Mouse (Mus musculus) forebrain, embryonic 16.5 days (tissue): ENCODE measurements at regions not wholly inside any gene's neighbourhood (a gene's known extent, or its start where the extent isn't known, plus 50 kb on each side); places are given as distances from the start of the nearest gene placed in this dataset.

Experiments
- ATAC-seq: fragments of 200-750 bp; cut with Nextera tagmentation; 2 replicates; pipeline ENCODE4 v1.8.0; 2017; ENCODE audit warnings: mild to moderate bottlenecking, moderate library complexity
- H3K27ac ChIP-seq: fragments of 300-500 bp; sonication (generic); 2 replicates; pipeline ENCODE4 v1.5.1; 2014; ENCODE audit warnings: low read length, control low read depth
- H3K27me3 ChIP-seq: fragments of 300-500 bp; sonication (generic); replicated peaks from 2 replicates; pipeline ENCODE4 v1.6.1; 2014; ENCODE audit warnings: low read length; ENCODE audit not compliant: control insufficient read depth, insufficient read depth
- H3K36me3 ChIP-seq: fragments of 300-500 bp; sonication (generic); 2 replicates; pipeline ENCODE4 v1.6.1; 2014; ENCODE audit not compliant: control insufficient read depth, insufficient read depth
- H3K4me1 ChIP-seq: fragments of 300-500 bp; sonication (generic); replicated peaks from 2 replicates; pipeline ENCODE4 v1.6.1; 2014; ENCODE audit warnings: low read length; ENCODE audit not compliant: control insufficient read depth, insufficient read depth
- H3K4me2 ChIP-seq: fragments of 300-500 bp; sonication (generic); 2 replicates; pipeline ENCODE4 v1.6.1; 2014; ENCODE audit warnings: mild to moderate bottlenecking, low read length, control low read depth
- H3K4me3 ChIP-seq: fragments of 300-500 bp; sonication (generic); replicated peaks from 2 replicates; pipeline ENCODE4 v1.5.1; 2014; ENCODE audit warnings: mild to moderate bottlenecking, low read length, control low read depth
- H3K9ac ChIP-seq: fragments of 300-500 bp; sonication (generic); replicated peaks from 2 replicates; pipeline ENCODE4 v1.6.1; 2014; ENCODE audit warnings: low read depth, low read length, control low read depth
- H3K9me3 ChIP-seq: fragments of 300-500 bp; sonication (generic); 2 replicates; pipeline ENCODE4 v1.6.1; 2016; ENCODE audit warnings: low read length; ENCODE audit not compliant: control insufficient read depth
- WGBS: fragments of 180-500 bp; shearing (Covaris S2); extraction: QIAGEN DNeasy Blood & Tissue Kit; methylation state at CpG from one replicate; pipeline ENCODE4 v1.1.7; 2014; 5-methylcytosine and 5-hydroxymethylcytosine counted together

DNA sequence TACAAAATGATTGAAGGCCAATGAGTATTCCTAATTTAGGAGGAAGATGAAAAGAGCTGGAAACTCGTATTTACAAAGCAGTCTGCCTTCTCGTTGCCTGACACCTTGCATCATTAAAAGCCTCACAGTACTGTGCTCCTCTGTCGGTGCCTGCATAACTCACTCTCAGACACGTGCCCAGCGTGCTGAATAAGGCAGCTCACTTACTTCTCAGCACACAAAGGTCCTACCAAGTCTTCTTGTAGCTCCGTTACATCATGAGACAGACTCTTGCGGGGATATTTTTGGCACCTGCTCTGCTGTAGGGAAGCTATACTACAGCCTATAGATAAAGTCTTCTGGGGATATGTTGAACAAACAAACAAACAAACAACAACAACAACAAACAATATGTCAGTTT, 400.0 kb upstream of the Atp11b start:
- ATAC-seq, result peak; percentile 93
- Histone ChIP-seq H3K9ac (no peak overlapping the region), H3K4me3 (no peak overlapping the region), H3K27me3 (no peaks in the 10 kb centered on the region), H3K27ac (0 out of 2 replicates have a peak overlapping the region, but pooled peaks have one; percentile 10), H3K9me3 (no peaks in the 10 kb centered on the region), H3K4me1 (peaks cover 17% of the 10 kb centered on the region), H3K36me3 (no peaks in the 10 kb centered on the region), H3K4me2 (no peak overlapping the region)
- 20% methylated on average over 7 of the region's 7 CpGs for WGBS

DNA sequence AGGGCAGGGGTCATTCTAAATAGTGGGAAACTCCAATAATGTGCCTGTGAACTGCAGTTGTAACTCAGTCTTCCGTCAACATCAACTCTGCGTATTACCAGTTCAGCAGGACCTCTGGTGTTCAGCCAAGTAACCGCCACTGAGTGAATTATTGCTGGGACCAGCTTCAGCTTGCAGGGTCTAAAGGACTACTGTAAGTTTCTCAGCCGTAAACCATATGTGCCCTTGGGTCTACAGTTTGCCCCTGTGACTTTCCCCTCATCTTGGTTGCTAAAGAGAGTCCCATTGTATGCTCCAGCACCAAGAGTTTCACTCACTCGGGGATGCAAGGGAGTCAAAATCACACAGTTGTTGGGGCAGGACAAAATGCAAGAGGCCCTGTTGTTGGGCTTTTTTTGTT, 399.6 kb upstream of the Atp11b start:
- no peak overlapping the region for H3K9ac ChIP-seq
- peak; percentile 65 for ATAC-seq
- H3K27me3 ChIP-seq, result no peaks in the 10 kb centered on the region
- H3K36me3 ChIP-seq, result no peaks in the 10 kb centered on the region
- no peak overlapping the region for H3K4me2 ChIP-seq
- peaks cover 17% of the 10 kb centered on the region for H3K4me1 ChIP-seq
- WGBS, result 35% methylated on average over 5 of the region's 5 CpGs
- no peaks in the 10 kb centered on the region for H3K9me3 ChIP-seq
- H3K27ac ChIP-seq, result 0 out of 2 replicates have a peak overlapping the region, but pooled peaks have one; percentile 10
- H3K4me3 ChIP-seq, result no peak overlapping the region

DNA sequence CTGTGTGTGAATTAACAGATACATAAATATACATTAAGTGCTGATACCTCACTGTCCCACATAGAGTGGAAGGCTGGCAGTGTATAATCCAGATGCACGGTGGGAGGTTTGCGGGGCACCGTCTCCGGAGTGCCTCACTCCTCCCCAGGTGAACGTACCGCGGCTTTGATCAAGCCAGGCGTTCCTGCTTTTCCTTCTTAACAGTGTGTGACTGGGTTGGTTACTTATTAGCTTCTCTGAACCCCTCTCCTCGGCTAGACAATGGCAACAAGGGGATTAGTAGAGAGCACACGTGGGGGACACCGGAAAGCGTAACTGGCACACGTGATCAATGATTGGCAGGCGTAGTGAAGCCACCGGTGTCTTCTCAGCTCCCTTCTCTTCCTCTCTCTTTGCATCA, 396.8 kb upstream of the Atp11b start:
- Histone ChIP-seq H3K4me3 (no peak overlapping the region), H3K9me3 (no peaks in the 10 kb centered on the region), H3K4me1 (peaks cover 17% of the 10 kb centered on the region), H3K4me2 (no peak overlapping the region; the same call in 1 of the 2 replicates), H3K27me3 (no peaks in the 10 kb centered on the region), H3K27ac (no peak overlapping the region), H3K9ac (no peak overlapping the region), H3K36me3 (no peaks in the 10 kb centered on the region)
- ATAC-seq, result no peak
- 60% methylated on average over 15 of the region's 15 CpGs for WGBS

DNA sequence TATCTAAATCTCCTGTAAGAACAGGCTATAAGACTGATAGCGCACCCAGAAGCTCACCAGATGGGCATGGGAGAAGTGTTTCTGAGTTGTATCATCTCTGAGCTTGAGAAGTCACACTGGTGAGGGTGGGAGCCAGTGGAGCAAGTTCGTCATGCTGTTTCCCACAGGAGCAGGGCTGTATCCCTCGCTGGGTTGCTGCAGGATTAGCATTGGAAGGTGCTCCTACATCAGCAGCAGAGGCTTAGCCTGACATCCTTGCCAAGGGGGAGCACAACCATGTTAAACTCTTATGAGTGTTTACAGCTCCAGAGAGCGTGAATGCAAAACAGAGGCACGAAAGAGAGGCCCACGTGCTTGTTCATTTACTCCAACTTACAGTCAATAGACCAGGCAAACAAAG, 395.4 kb upstream of the Atp11b start:
- Histone ChIP-seq H3K36me3 (no peaks in the 10 kb centered on the region), H3K4me3 (no peak overlapping the region), H3K27ac (no peak overlapping the region), H3K4me1 (peaks cover 10% of the 10 kb centered on the region), H3K9ac (no peak overlapping the region), H3K9me3 (no peaks in the 10 kb centered on the region), H3K27me3 (no peaks in the 10 kb centered on the region), H3K4me2 (no peak overlapping the region)
- peak; percentile 27; the same call in 1 of the 2 replicates for ATAC-seq
- WGBS, result 33% methylated on average over 6 of the region's 6 CpGs

DNA sequence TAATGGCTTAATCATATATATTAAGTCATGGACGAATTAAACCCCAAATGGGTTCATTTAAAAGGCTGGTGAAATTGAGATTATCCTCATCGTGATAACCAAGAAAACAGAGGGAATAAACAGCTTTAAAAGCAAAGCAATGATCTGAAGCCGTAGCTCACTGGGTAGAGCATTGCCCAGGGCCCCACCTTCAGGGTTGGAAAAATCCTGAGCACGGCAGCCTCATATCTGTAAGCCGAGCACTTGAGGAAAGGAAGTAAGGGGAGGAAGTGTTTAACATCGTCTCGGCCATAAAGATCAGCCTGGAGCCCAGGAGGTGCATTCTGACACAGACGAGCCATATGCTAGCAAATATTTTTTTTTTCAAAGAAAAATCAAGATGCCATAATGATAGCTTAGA, 394.6 kb upstream of the Atp11b start:
- Histone ChIP-seq H3K27me3 (no peaks in the 10 kb centered on the region), H3K36me3 (no peaks in the 10 kb centered on the region), H3K4me1 (peaks cover 6% of the 10 kb centered on the region), H3K9me3 (no peaks in the 10 kb centered on the region), H3K4me2 (no peak overlapping the region), H3K9ac (no peak overlapping the region), H3K4me3 (no peak overlapping the region), H3K27ac (no peak overlapping the region)
- ATAC-seq, result no peak
- WGBS, result 55% methylated on average over 8 of the region's 8 CpGs

DNA sequence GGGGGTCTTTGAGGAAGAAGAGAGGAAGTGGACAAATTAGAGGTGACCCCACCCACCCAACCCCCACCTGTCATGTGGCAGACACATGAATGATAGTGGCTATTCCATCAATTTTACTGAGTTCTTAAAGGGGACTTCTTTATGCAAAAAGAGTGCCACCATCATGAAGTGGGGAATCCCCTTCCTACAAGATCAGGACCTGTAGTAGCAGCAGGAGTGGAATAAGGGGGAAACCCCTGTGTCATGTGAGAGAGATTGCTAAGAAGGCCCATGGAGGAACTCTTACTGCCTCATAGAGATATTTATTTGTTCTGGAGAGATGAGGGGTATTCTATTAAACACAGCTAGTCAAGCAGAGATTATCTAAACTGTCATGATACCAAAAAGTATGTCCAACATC, 393.4 kb upstream of the Atp11b start:
- H3K4me1 ChIP-seq, result peaks cover 6% of the 10 kb centered on the region
- H3K4me2 ChIP-seq, result no peak overlapping the region
- no peak overlapping the region for H3K4me3 ChIP-seq
- H3K9ac ChIP-seq, result no peak overlapping the region
- H3K27me3 ChIP-seq, result no peaks in the 10 kb centered on the region
- no peak for ATAC-seq
- no peaks in the 10 kb centered on the region for H3K36me3 ChIP-seq
- H3K9me3 ChIP-seq, result no peaks in the 10 kb centered on the region
- no peak overlapping the region for H3K27ac ChIP-seq

DNA sequence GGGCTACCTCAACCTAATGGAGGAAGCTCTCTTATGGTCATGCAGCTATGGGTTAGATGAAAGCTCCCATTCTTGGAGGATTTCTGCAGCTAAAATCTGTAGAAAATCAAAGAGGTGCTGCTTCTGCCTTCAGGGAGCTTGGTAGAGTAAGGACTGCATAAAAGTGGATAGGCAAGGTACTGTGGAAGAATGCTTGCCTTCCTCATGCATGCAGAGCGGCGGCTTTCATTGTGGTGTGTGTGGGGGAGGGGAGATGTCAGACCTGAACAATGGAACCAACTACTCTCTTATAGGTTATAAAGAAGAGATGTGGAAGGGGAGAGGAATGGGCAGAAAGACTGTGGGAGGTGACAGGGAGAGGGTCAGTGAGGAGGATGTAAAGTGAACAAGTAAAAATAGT, 392.8 kb upstream of the Atp11b start:
- H3K27me3 ChIP-seq, result no peaks in the 10 kb centered on the region
- H3K9me3 ChIP-seq, result no peaks in the 10 kb centered on the region
- H3K27ac ChIP-seq, result no peak overlapping the region
- peaks cover 6% of the 10 kb centered on the region for H3K4me1 ChIP-seq
- 90% methylated on average over 2 of the region's 2 CpGs for WGBS
- ATAC-seq, result no peak
- no peak overlapping the region for H3K4me2 ChIP-seq
- no peak overlapping the region for H3K4me3 ChIP-seq
- no peak overlapping the region for H3K9ac ChIP-seq
- no peaks in the 10 kb centered on the region for H3K36me3 ChIP-seq

DNA sequence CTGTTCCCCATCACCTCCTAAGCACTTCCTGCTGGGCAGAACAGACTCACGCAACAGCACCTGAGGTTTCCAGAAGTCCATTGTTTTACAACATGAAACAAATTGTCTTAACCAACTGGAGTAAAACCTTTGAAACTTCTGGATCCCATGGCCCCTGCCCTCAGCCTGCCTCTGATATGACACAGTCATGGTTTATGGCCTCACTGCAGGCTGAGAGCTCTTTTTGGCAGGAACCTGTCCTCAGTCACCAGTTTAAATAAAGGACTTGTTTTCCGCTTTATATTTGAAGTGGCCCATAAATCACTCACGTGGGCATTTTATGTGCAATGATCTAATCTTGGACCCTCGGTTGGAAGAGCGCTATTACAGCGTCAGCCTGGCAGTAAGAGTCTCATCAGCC, 388.5 kb upstream of the Atp11b start:
- Histone ChIP-seq H3K4me1 (no peaks in the 10 kb centered on the region), H3K27me3 (no peaks in the 10 kb centered on the region), H3K9me3 (no peaks in the 10 kb centered on the region), H3K9ac (no peak overlapping the region), H3K27ac (no peak overlapping the region), H3K36me3 (no peaks in the 10 kb centered on the region), H3K4me3 (no peak overlapping the region), H3K4me2 (no peak overlapping the region)
- 94% methylated on average over 6 of the region's 6 CpGs for WGBS
- ATAC-seq, result no peak

DNA sequence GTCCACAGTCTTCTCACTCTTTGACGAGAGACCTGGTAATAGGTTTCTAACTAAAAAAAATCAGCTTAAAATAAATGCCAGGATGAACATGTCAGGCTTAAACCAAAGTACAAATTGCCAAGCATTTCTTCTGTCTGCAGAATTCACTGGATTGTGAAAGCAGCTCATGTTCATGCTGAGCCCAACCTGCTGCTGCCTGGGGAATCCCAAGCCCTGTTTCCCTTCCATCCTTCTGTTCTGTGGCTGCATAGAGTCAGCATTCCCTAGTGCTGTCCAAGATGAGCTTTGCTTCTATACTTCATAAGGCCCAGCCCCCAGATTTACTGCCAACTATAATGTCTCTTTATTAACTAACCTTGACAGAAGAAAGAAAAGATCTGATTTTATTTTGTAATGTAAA, 381.6 kb upstream of the Atp11b start:
- Histone ChIP-seq H3K9ac (no peak overlapping the region), H3K4me3 (no peak overlapping the region), H3K4me2 (no peak overlapping the region), H3K36me3 (no peaks in the 10 kb centered on the region), H3K27me3 (no peaks in the 10 kb centered on the region), H3K27ac (no peak overlapping the region), H3K9me3 (no peaks in the 10 kb centered on the region), H3K4me1 (no peaks in the 10 kb centered on the region)
- no peak for ATAC-seq
- 72% methylated on average over 1 of the region's 1 CpGs for WGBS

DNA sequence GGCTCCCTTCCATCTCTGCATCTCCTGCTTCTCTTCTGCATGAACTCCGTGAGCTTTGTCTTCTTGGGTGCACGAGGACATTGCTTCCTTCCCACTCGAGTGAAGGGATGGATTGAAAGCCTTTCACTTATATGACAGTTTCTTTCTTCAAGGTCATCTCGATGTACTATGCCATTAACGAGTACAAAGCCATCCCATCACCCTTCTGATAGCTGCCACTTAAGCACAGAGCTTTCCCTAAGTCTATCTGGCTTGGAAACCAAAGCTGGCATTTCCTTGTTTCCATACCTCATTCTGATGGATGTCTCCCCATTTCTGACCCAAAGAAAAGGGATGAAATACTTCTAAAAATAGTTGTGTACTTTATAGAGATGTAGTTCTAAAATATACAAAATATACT, 366.5 kb upstream of the Atp11b start:
- Histone ChIP-seq H3K27me3 (no peaks in the 10 kb centered on the region), H3K4me1 (no peaks in the 10 kb centered on the region), H3K4me3 (no peak overlapping the region), H3K4me2 (no peak overlapping the region), H3K9me3 (no peaks in the 10 kb centered on the region), H3K9ac (no peak overlapping the region), H3K36me3 (no peaks in the 10 kb centered on the region), H3K27ac (no peak overlapping the region)
- WGBS, result 68% methylated on average over 5 of the region's 5 CpGs
- ATAC-seq, result no peak
